Mouse (Mus musculus) embryonic facial prominence, embryonic 11.5 days (tissue): ENCODE results near the gene Hsd3b1. TPM values are rescaled to one million over a fixed set of nuclear protein-coding genes. Genes with fewer than 3 reads are reported as not detected.

ENCODE experiments used
- ATAC-seq: fragments of 200-750 bp; cut with Nextera tagmentation; replicated peaks from 2 replicates; pipeline ENCODE4 v1.8.0; 2017; ENCODE audit warnings: low read depth; ENCODE audit not compliant: insufficient number of reproducible peaks, low FRiP score, low TSS enrichment
- DNase-seq: peaks from one replicate; pipeline ENCODE4 v3.0.0-alpha.2; 2015; ENCODE audit warnings: low spot score
- H3K27ac ChIP-seq: fragments of 300-500 bp; sonication (generic); replicated peaks from 2 replicates; pipeline ENCODE4 v1.5.1; 2014; ENCODE audit warnings: mild to moderate bottlenecking, low read depth, low read length, control low read depth
- H3K27me3 ChIP-seq: fragments of 300-500 bp; sonication (generic); 2 replicates; pipeline ENCODE4 v1.6.1; 2014; ENCODE audit warnings: mild to moderate bottlenecking, low read length, moderate library complexity, mixed read lengths; ENCODE audit not compliant: control insufficient read depth, insufficient read depth
- H3K36me3 ChIP-seq: fragments of 300-500 bp; sonication (generic); replicated peaks from 2 replicates; pipeline ENCODE4 v1.6.1; 2014; ENCODE audit warnings: low read depth, mild to moderate bottlenecking, low read length, moderate library complexity, mixed read lengths; ENCODE audit not compliant: control insufficient read depth, insufficient read depth
- H3K4me1 ChIP-seq: fragments of 300-500 bp; sonication (generic); 2 replicates; pipeline ENCODE4 v1.6.1; 2014; ENCODE audit warnings: low read length, mixed read lengths; ENCODE audit not compliant: control insufficient read depth, insufficient read depth
- H3K4me2 ChIP-seq: fragments of 300-500 bp; sonication (generic); 2 replicates; pipeline ENCODE4 v1.6.1; 2014; ENCODE audit warnings: low read depth, mild to moderate bottlenecking, control low read depth, low read length, moderate library complexity
- H3K4me3 ChIP-seq: fragments of 300-500 bp; sonication (generic); 2 replicates; pipeline ENCODE4 v1.5.1; 2014; ENCODE audit warnings: low read depth, low read length, control low read depth
- H3K9ac ChIP-seq: fragments of 300-500 bp; sonication (generic); replicated peaks from 2 replicates; pipeline ENCODE4 v1.6.1; 2014; ENCODE audit warnings: mild to moderate bottlenecking, control low read depth, low read length
- H3K9me3 ChIP-seq: fragments of 300-500 bp; sonication (generic); replicated peaks from 2 replicates; pipeline ENCODE4 v1.6.1; 2016; ENCODE audit warnings: mild to moderate bottlenecking, low read length, inconsistent platforms, mixed read lengths; ENCODE audit not compliant: control insufficient read depth
- WGBS: fragments of 180-500 bp; shearing (Covaris S2); extraction: QIAGEN DNeasy Blood & Tissue Kit; methylation state at CpG from one replicate; pipeline ENCODE4 v1.1.7; 2014; 5-methylcytosine and 5-hydroxymethylcytosine counted together
- polyA plus RNA-seq: library from polyadenylated mRNA; unstranded; fragments of >200 nt; fragmentation: Nextera tagmentation; extraction: Ambion mirVana; gene quantifications from 2 replicates; pipeline ENCODE4 v1.2.1, GENCODE M21; 2014

Hsd3b1 gene
- 0.33 and 0.34 TPM in 2 replicates for polyA plus RNA-seq

DNA sequence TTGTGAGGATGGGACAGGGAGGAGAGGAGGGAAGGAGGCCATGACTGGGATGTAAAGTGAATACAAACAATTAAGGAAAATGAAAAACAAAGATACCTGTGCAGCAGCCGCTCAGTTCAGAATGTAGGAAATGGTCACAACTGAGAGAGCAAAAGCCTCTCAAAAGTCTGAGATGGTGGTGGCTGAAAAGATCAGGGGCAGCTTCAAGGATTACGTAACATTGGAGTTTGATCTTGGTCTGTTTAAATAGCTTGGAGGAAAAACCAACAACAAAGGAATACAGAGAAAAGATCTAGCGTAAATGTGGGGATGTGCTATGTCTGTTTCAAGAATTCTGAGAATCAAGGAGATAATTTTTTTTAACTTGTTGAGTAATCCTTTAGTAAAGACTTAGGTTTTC, at the start of gene Hsd3b1:
Gene Hsd3b1, minus strand, starts transcription at position 219 of the 400 bp plus-strand sequence.
- Histone ChIP-seq H3K4me1 (no peaks in the 10 kb centered on the region), H3K9me3 (no peaks in the 10 kb centered on the region), H3K27ac (no peak within 1 kb of the TSS), H3K4me2 (no peak within 1 kb of the TSS), H3K9ac (no peak within 1 kb of the TSS), H3K4me3 (no peak within 1 kb of the TSS), H3K36me3 (no peaks in the 10 kb centered on the region), H3K27me3 (no peaks in the 10 kb centered on the region)
- 83% methylated on average over 3 of the region's 3 CpGs for WGBS
- DNase-seq: no peak
- ATAC-seq: no peak

DNA sequence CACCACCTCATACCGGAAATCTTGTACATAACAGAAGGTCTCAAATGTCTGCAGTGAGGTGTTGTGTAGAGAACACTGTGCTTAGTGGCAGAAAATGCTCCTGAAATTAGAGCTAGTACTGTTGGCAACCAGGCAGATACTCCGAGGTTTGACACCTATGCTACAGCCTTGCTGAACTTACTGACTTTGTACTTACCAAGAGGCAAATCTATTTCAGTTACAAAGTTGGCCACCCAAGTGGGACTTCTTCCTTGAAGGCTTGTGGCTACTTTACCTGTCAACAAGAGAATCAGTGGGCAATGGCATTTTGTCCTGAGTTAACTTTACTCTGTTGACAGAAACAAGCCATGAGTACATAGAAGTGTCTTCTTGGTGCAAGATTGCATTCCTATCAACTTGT, 38.0 kb upstream of the Hsd3b1 start:
- DNase-seq (no peak), ATAC-seq (no peak)
- no peak overlapping the region for H3K4me3 ChIP-seq
- H3K36me3 ChIP-seq: no peaks in the 10 kb centered on the region
- WGBS: 88% methylated on average over 2 of the region's 2 CpGs
- H3K4me1 ChIP-seq: no peaks in the 10 kb centered on the region
- no peak overlapping the region for H3K9ac ChIP-seq
- no peak overlapping the region for H3K27ac ChIP-seq
- no peaks in the 10 kb centered on the region for H3K9me3 ChIP-seq
- no peak overlapping the region for H3K4me2 ChIP-seq
- no peaks in the 10 kb centered on the region for H3K27me3 ChIP-seq

DNA sequence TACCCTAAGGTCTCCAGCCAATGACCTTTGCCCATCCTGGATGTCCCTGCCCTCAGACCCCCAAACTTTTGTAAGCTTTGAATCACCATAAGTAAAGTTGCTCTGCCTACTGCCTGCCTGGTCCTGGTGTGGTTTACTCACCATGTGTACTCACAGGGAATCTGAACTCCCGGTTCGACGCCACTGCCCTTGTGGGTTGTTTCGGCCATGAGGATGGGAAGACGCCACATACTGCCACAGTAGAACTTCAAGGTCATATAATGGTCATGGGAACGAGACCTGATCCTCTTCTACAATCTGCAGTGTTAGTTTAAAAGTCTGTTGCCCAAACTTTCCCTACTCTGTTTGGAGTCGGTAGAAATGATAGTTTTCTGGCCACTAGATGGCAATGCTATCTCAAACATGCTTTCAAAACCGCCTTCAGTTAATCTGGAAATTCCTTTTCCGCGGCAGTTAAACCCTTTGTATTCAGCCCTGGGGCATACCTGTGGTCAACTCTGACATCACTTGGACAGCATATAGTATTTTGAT, 35.5 kb upstream of the Hsd3b1 start:
- Histone ChIP-seq H3K27ac (no peak overlapping the region), H3K36me3 (no peaks in the 10 kb centered on the region), H3K27me3 (no peaks in the 10 kb centered on the region), H3K9me3 (no peaks in the 10 kb centered on the region), H3K4me2 (no peak overlapping the region), H3K9ac (no peak overlapping the region), H3K4me3 (no peak overlapping the region), H3K4me1 (no peaks in the 10 kb centered on the region)
- ATAC-seq: 0 out of 2 replicates have a peak, but pooled peaks have one; percentile 39
- 43% methylated on average over 10 of the region's 10 CpGs for WGBS
- DNase-seq: peak; percentile 82

DNA sequence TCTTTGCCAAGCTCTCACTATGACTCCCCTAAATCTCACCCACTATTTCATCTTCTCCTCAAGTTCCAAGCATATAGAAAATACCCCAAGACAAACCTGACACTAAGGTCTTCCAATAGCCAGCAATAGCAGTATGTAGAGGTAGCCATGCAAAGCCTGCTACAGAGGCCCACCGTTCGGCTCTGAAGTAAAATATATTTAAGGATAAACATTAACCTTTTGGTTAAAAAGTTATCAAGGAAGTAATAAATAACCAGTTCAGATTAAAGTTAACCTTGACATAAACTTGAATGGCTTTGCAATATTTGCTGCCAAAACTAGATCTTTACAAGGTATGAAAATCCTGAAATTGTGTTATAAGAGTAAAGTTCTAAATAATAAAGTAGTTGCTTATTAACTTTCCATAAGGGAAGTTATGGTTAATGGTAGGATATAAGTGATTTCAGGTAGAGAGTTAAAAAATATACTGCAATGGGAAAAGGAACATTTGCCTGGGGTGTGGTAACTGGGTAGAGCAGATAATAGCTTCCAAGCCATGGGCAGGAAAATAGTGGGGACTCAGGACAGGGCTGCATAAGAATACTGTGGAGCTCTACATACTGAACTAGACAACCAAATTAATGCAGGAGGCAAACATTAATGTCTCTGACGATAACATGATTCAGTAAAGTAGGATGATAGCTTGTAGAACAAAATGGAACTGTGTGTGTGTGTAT, 33.6 kb upstream of the Hsd3b1 start, which contains the start of gene Hao2:
Gene Hao2, minus strand, starts transcription at position 183 of the 716 bp plus-strand sequence.
- WGBS: 93% methylated on average over 3 of the region's 3 CpGs
- Histone ChIP-seq H3K4me3 (no peak within 1 kb of the TSS), H3K36me3 (no peaks in the 10 kb centered on the region), H3K9ac (no peak within 1 kb of the TSS), H3K4me1 (no peaks in the 10 kb centered on the region), H3K4me2 (no peak within 1 kb of the TSS), H3K9me3 (no peaks in the 10 kb centered on the region), H3K27me3 (no peaks in the 10 kb centered on the region), H3K27ac (no peak within 1 kb of the TSS)
- ATAC-seq: no peak
- DNase-seq: no peak

DNA sequence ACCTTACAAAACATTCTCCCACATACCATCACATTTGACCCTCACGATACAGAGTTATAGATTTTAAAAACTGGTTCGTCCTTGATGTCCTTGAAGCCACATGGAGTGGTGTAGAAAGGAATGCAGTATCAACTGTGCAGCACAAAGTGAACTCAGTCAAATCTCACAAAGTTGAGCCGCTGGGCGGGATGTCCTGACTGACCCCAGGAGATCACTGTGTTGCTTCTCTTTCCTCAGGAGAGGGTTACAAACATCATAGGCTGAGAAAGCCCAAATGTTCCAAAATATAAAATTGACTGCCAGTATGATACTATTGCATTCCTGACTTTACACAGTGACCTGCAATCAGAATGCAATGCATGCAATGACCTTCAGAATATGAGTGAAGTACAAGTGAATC, 30.8 kb upstream of the Hsd3b1 start:
- DNase-seq (no peak), ATAC-seq (no peak)
- Histone ChIP-seq H3K4me1 (no peaks in the 10 kb centered on the region), H3K4me3 (no peak overlapping the region), H3K9me3 (no peaks in the 10 kb centered on the region), H3K4me2 (no peak overlapping the region), H3K36me3 (no peaks in the 10 kb centered on the region), H3K27me3 (no peaks in the 10 kb centered on the region), H3K27ac (no peak overlapping the region), H3K9ac (no peak overlapping the region)
- WGBS: 89% methylated on average over 4 of the region's 4 CpGs

DNA sequence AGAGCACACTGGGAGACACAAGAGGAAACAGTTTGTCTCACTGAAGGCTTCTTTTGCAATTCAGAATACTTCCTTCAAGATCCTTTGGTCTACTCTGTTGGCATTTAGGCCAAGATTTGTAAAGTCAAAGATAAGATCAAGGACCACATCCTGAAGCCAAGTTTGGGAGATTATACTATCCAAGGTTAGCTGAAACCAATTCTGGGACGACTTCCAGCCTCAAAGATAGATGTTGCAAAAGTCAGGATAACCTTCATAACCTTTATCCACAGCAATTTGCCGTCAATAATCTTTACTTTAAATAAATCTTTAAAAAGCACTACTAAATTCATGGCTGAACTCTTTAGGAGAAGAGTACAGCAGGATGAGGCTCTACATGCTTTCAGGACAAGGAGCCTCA, 28.6 kb upstream of the Hsd3b1 start:
- no peak overlapping the region for H3K27ac ChIP-seq
- no peak for ATAC-seq
- no peaks in the 10 kb centered on the region for H3K36me3 ChIP-seq
- H3K4me3 ChIP-seq: no peak overlapping the region
- H3K4me1 ChIP-seq: no peaks in the 10 kb centered on the region
- no peak overlapping the region for H3K9ac ChIP-seq
- H3K9me3 ChIP-seq: no peaks in the 10 kb centered on the region
- no peaks in the 10 kb centered on the region for H3K27me3 ChIP-seq
- DNase-seq: no peak
- WGBS: 78% methylated on average over 2 of the region's 2 CpGs
- no peak overlapping the region for H3K4me2 ChIP-seq

DNA sequence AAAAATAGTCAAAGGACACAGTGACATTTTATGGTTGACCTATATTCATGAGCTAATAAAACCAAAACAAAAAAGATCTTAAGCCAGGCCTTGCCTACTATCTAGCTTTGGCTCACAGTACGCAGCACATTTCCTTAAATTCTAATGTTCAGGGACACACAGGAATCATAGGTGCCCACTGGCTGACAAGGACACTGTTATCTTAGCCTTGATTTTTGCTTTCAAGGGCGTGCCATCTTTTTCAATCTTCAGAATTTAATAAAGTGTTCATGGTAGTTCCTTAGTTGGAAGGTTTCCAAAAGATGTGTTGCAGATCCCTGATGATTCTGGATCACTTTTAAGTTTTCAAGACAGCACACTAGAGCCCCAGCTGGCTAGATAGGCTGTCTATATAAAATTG, 21.2 kb upstream of the Hsd3b1 start:
- WGBS: 84% methylated on average over 2 of the region's 2 CpGs
- Histone ChIP-seq H3K9me3 (no peaks in the 10 kb centered on the region), H3K4me3 (no peak overlapping the region), H3K27ac (no peak overlapping the region), H3K27me3 (no peaks in the 10 kb centered on the region), H3K9ac (no peak overlapping the region), H3K4me2 (no peak overlapping the region), H3K36me3 (no peaks in the 10 kb centered on the region), H3K4me1 (no peaks in the 10 kb centered on the region)
- no peak for DNase-seq
- no peak for ATAC-seq

DNA sequence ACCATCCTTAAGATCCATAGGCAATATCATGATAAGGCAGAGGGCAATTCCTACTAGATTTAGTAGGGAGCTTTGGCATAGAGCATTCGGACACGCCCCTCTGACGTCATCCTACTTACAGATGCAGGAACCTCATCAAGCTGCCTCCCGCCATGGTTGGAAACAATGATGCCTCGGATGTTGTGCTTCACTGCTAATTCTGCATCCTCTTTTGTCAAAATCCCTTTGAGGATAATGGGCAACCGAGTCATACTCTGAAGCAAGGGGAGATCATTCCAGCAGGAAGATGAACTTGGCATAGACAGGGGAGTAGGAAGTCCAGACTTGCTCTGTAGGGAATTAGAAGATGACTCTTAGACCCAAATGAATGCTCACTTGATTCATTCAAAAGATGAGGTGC, 20.6 kb upstream of the Hsd3b1 start:
- DNase-seq (no peak), ATAC-seq (no peak)
- H3K27me3 ChIP-seq: no peaks in the 10 kb centered on the region
- H3K9me3 ChIP-seq: no peaks in the 10 kb centered on the region
- WGBS: 72% methylated on average over 6 of the region's 6 CpGs
- no peak overlapping the region for H3K4me3 ChIP-seq
- no peak overlapping the region for H3K27ac ChIP-seq
- H3K9ac ChIP-seq: no peak overlapping the region
- H3K4me2 ChIP-seq: no peak overlapping the region
- no peaks in the 10 kb centered on the region for H3K4me1 ChIP-seq
- no peaks in the 10 kb centered on the region for H3K36me3 ChIP-seq
